Mouse (Mus musculus) right cerebral cortex, adult 2 months (tissue): Measurements from ENCODE around the gene Gm3285.
A peak's percentile ranks its signal among the peaks of the same experiment; 100 is the strongest.

ENCODE experiments used
- DNase-seq, 2 experiments: peaks; one replicate each; pipeline ENCODE4 v3.0.0; 2021 to 2022; ENCODE audit warnings: low spot score in 2 of 2

The Gm3285 gene

DNA sequence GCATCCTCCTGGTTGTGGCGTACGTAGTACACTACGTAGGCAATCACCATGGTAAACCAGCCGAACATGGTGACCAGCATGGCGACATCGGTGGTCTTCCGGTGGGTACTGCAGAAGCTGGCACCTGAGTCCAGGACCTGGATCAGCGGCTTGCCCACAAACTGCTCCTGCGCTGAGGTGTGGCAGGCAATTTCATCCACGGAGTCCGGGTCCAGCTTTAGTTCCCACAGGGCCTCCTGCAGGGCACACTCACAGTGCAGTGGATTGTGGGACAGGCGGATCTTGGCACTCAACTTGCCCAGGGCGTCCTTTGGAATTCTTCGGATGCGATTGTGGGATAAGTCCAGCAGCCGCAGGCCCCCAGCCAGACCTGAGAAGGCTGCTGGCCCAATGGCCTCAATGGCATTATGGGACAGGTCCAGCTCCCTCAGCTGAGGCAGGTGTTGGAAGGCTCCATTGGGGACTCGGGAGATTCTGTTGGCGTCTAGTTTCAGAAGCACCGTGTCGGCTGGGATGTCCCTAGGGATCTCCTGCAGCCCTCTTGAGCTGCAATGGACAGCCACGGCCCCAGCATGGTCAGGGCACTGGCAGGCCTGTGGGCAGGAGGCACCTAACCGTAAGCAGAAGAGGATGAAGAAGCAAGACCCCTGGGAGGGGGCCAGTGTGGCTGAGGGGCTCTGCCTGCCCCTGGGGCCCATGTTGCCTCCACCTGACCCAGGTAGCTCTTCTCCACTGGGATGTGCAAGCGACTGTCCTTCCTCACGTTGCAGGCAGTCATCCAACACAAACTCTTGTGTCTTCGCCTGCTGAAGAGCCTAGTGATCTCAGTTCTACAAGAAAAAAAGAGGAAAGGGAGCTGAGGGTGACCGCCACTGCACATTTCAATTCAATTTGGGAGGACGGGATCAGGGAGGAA lies 39.4 kb downstream of the Gm3285 start:
- no peak for DNase-seq

DNA sequence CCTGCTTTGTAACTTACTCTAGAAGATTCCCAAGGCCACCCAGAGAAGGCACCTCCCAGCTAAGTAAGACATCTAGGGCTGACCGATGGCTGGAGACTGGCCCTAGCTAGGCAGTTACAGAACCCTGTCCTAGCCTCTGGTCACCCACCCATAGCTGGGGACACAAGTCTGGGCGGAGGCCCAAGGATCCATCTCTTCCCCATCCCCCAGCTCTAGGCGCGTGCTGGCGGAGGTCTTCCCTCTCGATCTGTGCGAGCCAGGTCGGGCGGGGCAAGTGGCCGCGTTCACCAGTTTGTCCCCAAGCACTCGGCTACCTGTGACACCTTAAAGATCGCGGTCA lies 40.1 kb downstream of the Gm3285 start:
- DNase-seq, result peak in 1 of 2 experiments; percentile 38

DNA sequence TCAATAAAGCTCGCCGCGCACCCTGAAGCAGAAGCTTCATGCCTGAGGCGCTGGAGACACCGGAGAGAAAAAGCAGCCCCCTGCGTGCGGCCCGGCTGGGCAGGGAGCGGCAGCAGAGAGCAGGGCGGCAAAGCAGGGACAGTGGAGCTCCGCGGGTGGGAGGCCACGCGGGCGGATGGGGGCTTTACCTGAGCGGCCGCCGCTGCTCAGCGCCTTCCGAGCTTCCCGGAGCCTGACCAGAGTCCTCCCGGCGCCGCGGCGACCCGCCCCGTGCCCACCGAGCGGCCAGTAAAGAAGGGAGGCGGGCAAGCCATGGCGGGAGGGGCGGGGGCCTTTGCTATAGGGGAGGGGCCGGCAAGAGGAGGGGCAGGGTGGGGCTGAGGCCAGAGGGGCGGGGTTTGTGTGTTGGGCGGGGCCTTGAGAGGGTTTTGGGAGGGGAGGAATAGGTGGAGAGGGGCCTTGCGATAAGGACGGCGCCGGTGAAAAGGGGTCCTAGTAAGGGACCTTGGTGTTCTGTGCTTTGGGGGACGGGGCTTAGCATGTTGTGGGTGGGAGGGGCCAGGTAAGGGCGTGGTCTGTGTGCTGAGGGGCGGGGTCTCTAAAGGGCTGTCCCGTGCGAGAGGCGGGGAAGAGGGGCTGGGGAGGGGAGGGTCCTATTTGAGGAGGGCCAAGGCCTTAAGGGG lies 40.6 kb downstream of the Gm3285 start, which contains the start of gene Lrrc3:
Lrrc3 (minus strand) TSS at position 326 of the 683 bp plus-strand sequence.
- DNase-seq, result peak; percentile 50 to 55

DNA sequence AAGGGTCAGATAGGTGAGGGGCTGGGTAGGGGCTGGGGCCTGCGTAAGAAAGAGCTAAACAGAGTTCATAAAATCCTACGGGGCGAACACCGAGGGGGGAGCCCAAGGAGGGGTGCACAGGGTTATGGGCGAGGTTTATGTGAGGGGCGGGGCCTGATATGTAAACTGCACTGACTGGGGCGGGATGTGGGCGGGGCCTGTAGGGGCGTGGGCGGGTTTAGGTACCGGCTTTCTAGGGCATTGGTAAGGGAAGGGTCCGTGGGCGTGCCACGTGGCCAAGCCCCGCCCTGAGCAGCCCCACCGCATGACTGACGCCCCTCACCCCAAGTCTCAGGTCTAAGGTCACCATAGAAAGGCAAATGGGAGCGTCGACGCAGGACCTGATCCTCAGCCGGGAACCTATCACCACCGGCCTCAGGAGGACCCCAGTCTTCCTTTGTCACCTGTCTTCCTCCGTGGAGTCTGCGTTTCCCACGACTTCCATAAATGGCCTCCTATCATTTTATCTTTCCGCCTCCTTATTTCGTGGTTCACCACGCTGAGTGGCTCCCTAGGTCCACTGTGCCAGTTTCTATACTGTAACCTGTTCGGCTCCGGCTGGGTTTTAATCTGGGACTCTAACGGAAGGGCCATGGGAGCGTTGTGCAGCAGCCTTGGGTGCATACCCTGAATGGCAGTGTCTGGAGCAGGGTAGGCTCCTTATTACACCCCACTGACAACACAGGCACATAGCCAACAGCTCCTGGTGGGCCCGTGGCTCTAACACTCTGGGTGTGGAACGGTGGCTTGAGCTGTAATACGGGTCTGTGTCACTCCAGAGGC lies 41.3 kb downstream of the Gm3285 start:
- DNase-seq, result peak; percentile 66 to 73
